Mouse (Mus musculus): ENCODE data around the gene Ehbp1.

The Ehbp1 gene

DNA sequence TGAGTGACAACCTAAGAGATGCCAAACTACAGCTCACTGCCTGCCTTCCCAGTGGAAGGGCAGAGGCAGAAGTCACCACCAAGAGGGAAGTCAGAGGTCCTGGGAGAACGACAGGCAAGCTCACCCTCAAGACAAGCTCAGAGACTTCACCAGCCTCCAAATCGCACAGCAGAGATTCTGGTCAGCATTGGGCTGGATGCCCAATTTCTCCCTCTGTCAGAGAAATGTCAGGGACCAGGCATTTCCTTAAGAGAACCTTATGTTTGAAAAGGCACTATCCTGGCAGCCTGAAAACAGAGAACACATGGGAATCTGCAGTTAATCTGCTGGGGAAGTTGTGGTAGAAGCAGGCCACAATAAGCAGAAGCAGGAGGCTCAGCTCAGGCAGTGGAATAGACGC is 151.5 kb downstream of the Ehbp1 start:
- peak; percentile 11 to 24 for DNase-seq

- DNase-seq: no peak
Observed at GRCm38 (mm10) chr11:22189970-22190369, 152.1 kb downstream of the Ehbp1 start.

DNA sequence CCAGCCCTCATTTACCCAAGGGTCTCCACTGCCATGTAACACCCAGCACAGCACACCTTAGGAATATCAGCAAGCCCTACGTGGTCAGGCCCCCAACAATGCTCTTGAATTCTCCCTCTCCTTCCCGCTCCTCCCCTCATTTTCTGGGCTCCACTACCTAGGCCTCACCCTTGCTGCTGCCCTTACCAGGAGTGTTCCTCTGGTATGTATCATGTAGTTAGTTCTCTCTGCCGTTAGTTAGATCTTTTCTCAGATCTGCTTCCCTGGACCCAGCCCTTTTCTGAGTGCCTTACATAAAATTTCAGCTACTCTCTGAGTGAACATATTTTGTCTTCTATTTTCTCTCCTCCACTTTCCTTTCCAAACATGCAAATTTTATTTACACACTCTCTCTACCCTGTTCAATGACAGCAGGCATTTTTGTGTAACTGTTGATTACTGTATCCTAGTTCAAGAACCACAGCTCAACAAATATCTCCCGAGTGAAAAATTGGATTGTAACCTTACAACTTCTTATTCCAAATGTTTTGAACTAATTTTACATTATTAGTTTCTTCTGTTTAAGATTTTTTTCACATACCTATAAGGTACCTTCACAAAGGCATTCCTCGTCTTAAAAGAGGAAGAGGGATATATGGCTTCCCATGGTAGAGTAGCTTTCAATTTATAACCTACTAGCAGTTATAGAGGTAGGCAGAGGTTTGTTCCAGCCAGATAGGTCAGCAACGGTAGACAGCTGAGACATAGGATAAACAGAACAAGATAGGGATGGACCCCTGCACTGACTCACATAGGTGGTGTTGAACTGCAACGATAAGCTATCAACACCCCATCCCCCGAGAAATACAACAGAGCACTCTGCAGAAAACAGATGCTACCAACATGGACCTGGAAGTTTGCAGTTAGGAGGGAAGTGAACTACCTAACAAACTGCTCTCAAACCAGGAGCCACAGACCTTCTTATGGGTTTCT is 160.3 kb downstream of the Ehbp1 start:
- DNase-seq: no peak

DNA sequence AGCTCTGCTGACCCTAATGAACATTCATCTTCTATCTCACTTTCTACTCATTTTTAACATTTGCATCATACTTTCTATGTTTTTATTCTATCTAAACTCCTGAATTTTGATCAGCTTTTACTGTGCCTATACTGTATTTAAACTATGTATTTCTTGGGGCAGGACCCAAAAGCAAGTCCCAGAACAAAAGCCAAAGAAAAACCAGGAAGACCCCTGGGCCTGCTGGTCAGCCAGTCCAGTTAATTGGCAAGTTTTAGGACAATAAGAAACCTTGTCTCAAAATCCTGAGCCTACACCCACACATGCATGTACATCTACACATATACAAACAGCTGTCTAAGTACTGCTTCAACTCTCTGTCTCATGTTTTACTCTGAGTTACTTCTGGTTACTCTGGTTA is 161.9 kb downstream of the Ehbp1 start:
- no peak for DNase-seq

- DNase-seq: no peak
Observed at GRCm38 (mm10) chr11:22178569-22178968, 163.5 kb downstream of the Ehbp1 start.

DNA sequence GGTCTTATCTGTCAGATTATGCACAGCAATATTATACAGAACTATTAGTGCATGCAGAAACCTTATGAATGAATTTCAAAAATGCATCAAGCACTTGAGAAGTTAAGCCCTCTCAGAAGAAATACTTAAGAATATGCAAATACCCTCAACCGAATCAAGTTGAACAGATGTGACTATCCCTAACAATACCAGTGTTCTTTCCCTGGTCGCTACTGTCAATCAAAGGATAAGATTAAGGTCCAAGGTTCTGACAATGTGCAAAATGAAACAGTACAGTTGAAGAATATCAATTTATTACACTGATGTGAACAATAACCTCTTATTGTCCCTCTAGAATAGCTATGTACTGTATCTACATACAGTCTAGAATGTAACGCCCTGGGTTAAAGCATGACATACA is 167.8 kb downstream of the Ehbp1 start:
- no peak for DNase-seq

- no peak for DNase-seq
Observed at GRCm38 (mm10) chr11:22170962-22171638, 171.0 kb downstream of the Ehbp1 start.

DNA sequence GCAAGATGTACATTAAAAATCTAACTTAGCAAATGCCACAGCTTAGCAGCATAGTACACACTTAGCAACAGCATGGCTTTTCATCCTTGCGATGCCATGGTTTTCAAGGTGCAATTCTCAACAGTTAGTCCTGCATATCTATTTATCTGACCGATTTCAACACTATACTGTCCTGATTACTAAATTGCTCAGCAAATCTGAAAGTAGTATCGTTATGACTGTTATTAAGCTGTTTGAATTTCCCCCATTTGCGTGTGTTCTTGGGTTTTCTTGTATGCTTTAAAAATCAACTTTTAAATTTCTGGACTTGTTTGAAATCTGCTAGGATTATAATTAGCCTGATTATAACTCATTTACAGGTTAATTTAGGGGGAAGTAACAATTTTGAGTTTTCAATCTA is 184.2 kb downstream of the Ehbp1 start:
- no peak for DNase-seq

- DNase-seq: no peak
Observed at GRCm38 (mm10) chr11:22156182-22156581, 185.9 kb downstream of the Ehbp1 start.

GRCm38 (mm10) chr11:22155366-22156095 is 186.6 kb downstream of the Ehbp1 start:
- no peak for DNase-seq

DNA sequence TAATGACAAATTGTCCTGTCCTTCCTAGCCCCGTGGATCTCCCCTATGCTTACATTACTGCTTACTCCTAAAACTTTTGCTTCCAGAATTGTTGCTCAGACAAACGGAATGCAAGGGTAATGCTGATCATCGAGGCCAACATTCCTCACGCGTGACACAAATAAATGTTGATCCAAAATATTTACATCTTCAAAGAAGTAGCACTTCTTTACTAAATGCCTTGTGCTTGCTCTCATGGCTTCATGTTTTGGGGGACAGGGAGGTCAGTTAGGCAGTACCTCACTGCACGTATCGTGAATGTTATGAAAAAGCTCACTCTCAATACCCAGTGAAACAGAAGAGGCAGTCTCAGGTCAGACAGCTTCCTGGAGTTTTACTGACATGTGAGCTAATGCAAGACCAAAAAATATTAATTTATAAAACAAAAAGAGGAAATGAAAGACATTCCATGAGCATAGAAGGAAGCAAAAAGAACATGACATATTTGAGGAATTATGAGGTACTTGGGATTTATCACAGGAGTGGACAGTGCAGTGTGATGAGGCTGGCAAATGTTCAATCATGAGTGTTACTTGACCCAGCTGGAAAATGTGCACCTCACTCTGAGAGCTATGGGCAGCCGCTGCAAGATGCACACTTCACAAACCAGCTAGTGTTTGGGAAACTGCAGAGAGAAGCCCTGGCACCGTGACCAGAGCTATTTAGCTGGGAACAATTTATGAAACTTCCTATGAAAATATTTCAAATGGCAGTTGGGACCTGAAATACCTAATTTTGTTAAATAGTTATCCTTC is 187.4 kb downstream of the Ehbp1 start:
- DNase-seq: no peak

DNA sequence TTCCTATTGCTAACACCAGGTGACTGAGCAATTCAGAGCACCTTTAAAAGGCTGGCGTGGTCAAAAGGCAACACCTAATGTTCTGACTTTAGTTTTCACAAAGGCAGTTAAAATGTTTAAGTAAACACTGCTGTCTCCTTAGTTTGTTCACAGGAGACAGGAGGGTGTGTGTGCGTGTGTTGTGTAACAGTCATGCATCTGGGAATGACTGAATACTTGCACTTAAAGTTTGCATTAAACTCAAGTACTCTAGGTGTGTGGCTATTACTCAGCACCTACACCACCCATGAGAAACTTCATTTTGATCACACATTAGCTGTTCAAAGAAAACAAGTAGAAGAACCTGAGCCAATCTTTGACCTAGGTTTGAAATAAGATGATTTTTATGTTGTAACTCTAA is 201.4 kb downstream of the Ehbp1 start:
- DNase-seq: no peak

- no peak for DNase-seq
Observed at GRCm38 (mm10) chr11:22138466-22138865, 203.6 kb downstream of the Ehbp1 start.

DNA sequence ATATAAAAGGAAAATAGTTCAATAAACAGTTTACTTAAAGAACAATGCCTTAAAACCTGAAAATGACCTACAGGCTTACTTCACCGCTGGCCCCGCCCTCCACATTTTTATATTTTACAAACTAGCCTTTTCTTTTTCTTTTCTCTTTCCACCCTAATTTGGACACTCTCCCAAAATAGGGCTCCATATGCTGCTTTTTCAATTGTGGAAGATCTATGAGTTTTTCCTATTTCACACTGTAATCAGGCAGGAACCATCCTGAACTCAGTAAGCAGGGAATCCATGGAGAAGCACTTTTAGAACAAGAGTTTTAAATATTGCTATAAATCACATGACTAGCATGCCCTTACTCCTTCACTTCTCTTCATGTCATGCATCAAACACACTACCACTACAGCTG is 216.9 kb downstream of the Ehbp1 start:
- no peak for DNase-seq

GRCm38 (mm10) chr11:22118853-22119252 is 223.2 kb downstream of the Ehbp1 start:
- no peak for DNase-seq

- no peak for DNase-seq
Observed at GRCm38 (mm10) chr11:22112161-22112560, 229.9 kb downstream of the Ehbp1 start.

GRCm38 (mm10) chr11:22089346-22089745 is 252.7 kb downstream of the Ehbp1 start:
- DNase-seq: no peak

DNA sequence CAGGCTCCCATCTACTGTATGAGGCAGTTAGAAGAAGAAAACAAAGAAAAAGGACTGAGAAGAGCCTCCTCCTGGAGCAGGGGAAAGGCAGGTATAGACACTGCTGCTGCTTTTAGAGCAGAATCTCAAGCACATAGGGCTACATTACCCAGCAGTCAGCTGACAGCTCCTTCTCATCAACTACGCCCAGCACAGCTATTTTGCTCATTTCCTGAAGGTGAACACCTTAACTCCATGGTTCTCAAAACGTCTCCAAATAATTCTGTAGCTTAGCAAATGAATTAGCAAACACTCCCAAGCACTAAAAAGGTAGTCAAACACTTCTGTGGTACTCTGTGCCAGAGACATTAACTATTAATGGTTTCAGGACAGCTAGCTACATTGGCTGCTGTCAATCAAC is 278.7 kb downstream of the Ehbp1 start:
- DNase-seq: no peak

DNA sequence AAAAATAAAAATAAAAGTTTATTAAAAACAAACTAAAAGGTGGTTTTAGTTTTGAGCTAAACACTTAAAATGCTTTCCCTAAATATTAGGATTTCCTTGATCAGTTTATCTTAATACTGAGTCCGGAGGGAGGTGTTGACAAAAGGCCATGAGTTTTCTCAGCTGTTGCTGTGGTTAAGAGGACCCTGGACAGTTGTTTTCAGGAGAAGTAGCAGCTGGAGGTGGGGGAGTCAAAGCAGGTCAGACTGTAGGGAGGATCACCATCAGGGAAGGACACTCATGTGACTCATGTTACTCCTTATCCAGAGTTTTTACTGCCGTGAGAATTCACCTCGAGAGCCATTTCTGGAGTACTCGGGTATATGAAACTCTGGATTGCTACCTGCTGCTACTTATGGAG is 280.4 kb downstream of the Ehbp1 start:
- no peak for DNase-seq

DNA sequence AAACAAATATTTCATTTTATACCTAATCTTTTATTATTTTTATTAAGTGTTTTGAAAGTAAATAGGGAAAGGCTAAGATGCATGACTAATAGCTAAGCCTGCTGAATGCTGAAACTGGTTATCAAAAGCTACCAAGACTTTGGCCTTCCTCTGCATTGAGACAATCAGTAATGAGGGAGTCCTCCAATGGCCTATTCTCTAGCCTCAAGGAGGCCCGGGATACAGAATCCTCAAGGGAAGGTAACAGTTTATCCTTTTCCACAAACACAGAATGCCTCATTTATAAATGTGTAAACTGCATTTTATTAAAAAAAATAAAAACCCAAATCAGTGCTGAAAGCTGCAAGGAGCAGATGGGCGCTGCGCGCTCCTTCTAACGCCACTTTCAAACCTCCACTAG is 284.6 kb downstream of the Ehbp1 start:
- DNase-seq: no peak

- DNase-seq: no peak
Observed at GRCm38 (mm10) chr11:22055908-22056307, 286.2 kb downstream of the Ehbp1 start.

- DNase-seq: no peak
Observed at GRCm38 (mm10) chr11:22053034-22053668, 288.9 kb downstream of the Ehbp1 start.

Measured in cerebellum, postnatal 14 days (tissue).